Mouse (Mus musculus): ENCODE measurements around the gene Sbno1. TPM values are rescaled to one million over a fixed set of nuclear protein-coding genes. Genes with fewer than 3 reads are reported as not detected.

Sbno1 gene
- polyA plus RNA-seq, 1 experiment from 2014 or later, result 64.7 TPM

Small RNA genes within 50 kb of the gene (microRNA-seq; reads per million reads assigned to microRNA genes)
- gene Gm27486, result 0.66 reads per million

Other genes starting within 250 kb of the Sbno1 start
- gene Pitpnm2, start 176.2 kb downstream of the Sbno1 start, polyA plus RNA-seq (2014; fragmentation: Nextera tagmentation; extraction: Ambion mirVana), result 8.5 and 12.2 TPM in 2 replicates
- 13.5 and 16.6 TPM in 2 replicates for gene Mphosph9, start 98.0 kb downstream of the Sbno1 start, polyA plus RNA-seq (2014; fragmentation: Nextera tagmentation; extraction: Ambion mirVana)
- 12.5 and 15.3 TPM in 2 replicates for gene 2810006K23Rik, start 97.9 kb downstream of the Sbno1 start, polyA plus RNA-seq (2014; fragmentation: Nextera tagmentation; extraction: Ambion mirVana)
- 85.4 and 112 TPM in 2 replicates for gene Cdk2ap1, start 62.9 kb downstream of the Sbno1 start, polyA plus RNA-seq (2014; fragmentation: Nextera tagmentation; extraction: Ambion mirVana)
- gene Kmt5a, start 13.9 kb upstream of the Sbno1 start, polyA plus RNA-seq (2014; fragmentation: Nextera tagmentation; extraction: Ambion mirVana), result 21.7 and 24.2 TPM in 2 replicates
- gene Rilpl2, start 52.4 kb upstream of the Sbno1 start, polyA plus RNA-seq (2014; fragmentation: Nextera tagmentation; extraction: Ambion mirVana), result 29.4 and 31.7 TPM in 2 replicates
- 14.3 and 14.7 TPM in 2 replicates for gene Snrnp35, start 57.1 kb upstream of the Sbno1 start, polyA plus RNA-seq (2014; fragmentation: Nextera tagmentation; extraction: Ambion mirVana)
- 10.4 and 11.0 TPM in 2 replicates for gene Rilpl1, start 105.4 kb upstream of the Sbno1 start, polyA plus RNA-seq (2014; fragmentation: Nextera tagmentation; extraction: Ambion mirVana)
- gene Tmed2, start 114.7 kb upstream of the Sbno1 start, polyA plus RNA-seq (2014; fragmentation: Nextera tagmentation; extraction: Ambion mirVana), result 416 and 423 TPM in 2 replicates
- 16.8 and 21.2 TPM in 2 replicates for gene Ddx55, start 126.9 kb upstream of the Sbno1 start, polyA plus RNA-seq (2014; fragmentation: Nextera tagmentation; extraction: Ambion mirVana)
- 79.9 and 81.9 TPM in 2 replicates for gene Eif2b1, start 153.1 kb upstream of the Sbno1 start, polyA plus RNA-seq (2014; fragmentation: Nextera tagmentation; extraction: Ambion mirVana)
- gene Gtf2h3, start 153.1 kb upstream of the Sbno1 start, polyA plus RNA-seq (2014; fragmentation: Nextera tagmentation; extraction: Ambion mirVana), result 62.9 and 67.3 TPM in 2 replicates
- 36.6 and 38.2 TPM in 2 replicates for gene Atp6v0a2, start 202.6 kb upstream of the Sbno1 start, polyA plus RNA-seq (2014; fragmentation: Nextera tagmentation; extraction: Ambion mirVana)

Data from forebrain, embryonic 14.5 days (tissue).